Mouse (Mus musculus) naive thymus-derived CD4-positive, alpha-beta T cell, adult 2 months (primary cell): ENCODE results near the gene Sult2b1.

Experiments used
- DNase-seq: peaks from one replicate; pipeline ENCODE4 v3.0.0-alpha.2; 2011; ENCODE audit warnings: low read depth

Gene Sult2b1

GRCm38 (mm10) chr7:45695098-45695497 is 89.4 kb downstream of the Sult2b1 start:
- peak; percentile 63 for DNase-seq

DNA sequence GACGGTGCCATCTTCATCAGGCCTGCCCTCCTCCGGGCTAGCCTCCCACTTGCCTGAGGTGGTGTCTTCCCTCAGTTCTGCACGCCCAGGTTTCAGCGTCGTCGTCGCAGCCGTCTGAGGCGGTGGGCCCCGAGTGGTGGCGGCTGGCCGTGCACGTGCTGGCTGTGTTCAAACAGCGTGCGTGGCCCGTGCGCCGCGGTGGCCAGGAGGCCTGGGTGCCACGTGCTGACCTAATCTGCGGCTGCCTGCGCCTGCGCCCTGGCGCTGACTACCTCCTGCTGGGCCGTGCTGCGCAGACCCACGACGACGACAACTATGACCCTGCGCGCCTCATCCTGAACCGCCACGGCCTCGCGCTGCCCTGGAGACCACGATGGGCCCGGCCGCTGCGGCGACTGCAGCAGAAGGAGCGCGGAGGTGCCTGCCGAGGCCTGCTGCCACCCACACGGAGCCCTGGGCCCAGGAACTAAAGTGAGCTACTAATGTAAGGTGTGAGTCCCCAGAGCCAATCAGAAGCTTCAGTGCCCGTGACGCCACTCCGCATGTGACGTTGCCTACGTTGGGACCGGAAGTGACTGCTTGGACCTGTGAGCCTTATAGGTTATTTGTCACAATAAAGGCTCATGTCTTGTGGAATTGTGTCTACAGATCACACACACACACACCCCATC is 90.4 kb downstream of the Sult2b1 start, which contains the start of gene Sec1:
Gene Sec1, minus strand, starts transcription at position 482 of the 671 bp plus-strand sequence.
- no peak for DNase-seq

DNA sequence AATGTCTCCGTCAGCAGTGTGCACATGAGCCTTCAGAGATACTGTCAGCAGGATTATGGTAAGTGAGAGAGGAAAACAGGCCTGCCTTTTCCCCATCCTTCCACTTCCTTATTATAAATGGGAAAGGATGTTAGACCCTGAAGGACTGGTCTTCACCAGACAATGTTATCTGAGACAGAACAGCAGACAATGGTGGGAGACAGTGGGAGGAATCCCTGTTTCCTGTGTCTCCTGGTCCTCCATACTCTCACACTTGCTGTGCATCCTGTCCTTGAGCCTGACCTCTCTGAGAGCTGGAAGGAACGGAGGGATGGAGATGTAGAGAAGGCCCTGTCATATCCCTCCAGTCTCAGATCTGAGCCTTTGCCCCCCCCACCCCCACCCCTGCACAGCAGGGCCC is 92.1 kb downstream of the Sult2b1 start:
- DNase-seq: no peak

DNA sequence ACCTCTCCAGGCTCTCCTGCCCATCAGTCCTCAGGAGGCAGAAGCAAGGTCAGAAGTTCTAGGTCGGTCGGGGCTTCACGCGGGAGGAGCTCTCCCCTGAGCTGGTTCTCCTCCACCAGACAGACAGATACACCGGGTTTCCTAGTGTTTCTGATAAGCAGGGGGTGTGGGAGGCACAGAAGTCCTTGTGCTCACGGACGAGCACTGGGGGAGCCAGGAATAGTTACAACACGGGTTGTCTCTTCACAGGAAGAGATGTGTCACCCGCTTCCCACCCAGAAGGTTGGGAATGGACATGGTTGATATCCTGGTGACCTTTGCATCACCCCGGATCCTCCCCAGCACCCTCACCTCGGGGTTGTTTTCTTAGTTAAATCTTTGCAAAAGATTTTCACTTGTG is 94.7 kb downstream of the Sult2b1 start:
- no peak for DNase-seq

GRCm38 (mm10) chr7:45689099-45689498 is 95.4 kb downstream of the Sult2b1 start:
- DNase-seq: no peak

DNA sequence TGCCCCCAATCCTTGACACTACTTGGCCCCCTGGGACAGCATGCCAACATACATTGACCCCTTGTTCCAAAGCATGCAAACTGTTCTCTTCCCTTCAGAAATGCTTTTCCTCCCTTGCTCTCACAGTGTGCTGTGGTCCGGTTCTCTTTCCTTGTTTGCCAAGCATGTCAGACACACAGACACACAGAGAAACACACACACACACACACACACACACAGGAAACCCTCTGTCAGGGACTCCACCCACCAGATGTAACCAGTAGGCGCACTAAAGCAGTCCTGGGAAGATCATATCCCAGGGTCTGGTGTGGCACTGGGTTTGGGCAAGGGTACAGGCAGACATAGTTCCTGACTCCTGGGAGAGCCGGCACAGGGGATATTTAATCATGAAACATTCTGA is 97.6 kb downstream of the Sult2b1 start:
- peak; percentile 64 for DNase-seq

GRCm38 (mm10) chr7:45685811-45686210 is 98.7 kb downstream of the Sult2b1 start:
- DNase-seq: no peak

DNA sequence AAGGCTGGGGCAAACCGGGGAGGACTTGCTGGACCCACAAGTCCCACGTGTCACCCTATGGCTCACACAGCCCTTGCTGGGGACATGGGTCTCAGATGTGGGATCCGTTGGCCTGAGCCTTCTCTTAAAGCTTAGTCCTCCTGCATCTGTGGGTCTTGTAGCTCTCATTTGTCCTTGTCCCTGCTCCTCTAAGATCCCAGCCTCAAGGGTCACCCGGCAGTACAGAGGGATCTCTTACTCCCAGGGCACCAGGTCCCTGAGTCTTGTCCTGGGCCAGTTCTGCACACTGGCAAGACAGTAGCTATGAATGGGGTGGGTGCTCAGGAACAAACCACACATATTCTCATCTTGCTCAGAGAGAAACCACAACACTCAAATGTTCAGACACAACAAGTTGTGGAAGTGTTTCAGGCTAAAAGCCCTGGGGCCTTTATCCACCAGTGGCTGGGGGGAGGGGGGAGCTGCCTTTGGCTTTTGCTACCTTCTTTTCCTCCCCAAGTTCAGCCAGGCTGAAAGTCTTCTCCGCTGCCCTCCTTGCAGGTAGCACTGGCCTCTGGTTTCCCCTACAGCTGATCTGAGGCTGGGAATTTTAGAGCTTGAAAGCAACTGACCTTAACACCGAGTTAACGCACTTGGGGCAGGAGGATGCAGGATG is 100.9 kb downstream of the Sult2b1 start, which contains the start of gene Ntn5:
Gene Ntn5, plus strand, starts transcription at position 627 of the 655 bp plus-strand sequence.
- DNase-seq: peak; percentile 61

GRCm38 (mm10) chr7:45682144-45683126 is 102.0 kb downstream of the Sult2b1 start:
- peak; percentile 91 for DNase-seq

DNA sequence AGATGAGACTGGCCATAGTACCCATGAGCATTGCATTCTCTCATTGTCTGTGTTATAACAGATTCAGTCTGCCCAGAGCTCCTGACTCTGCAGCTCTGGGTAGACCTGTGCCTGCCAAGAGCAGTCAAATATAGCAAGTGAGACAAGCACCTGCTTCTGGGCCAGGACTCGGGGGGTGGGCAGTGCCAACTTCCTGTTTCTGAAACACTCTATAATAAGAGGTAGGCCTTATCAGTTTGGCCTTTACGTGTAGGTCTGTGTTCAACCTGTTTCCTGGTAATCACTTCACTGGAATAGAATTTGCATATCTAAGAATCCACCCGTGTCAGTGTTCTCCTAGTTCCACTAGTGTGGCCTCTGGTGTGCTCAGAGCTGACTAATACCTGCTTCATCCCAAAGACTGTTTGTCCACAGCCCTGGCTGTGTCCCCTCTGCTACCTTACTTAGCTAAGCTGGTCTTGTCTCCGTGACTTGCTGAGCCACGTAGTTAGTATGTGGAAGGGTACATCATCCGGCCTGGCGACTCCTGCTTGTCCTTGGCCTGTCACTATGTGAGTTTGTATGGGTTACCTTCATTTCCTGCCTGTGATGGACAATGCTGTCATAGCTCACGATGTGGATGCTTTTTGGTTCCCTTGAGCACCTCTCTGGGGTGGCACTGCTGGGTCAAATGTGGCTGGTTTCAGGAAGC is 103.3 kb downstream of the Sult2b1 start:
- DNase-seq: peak; percentile 36
